Mouse (Mus musculus): ENCODE measurements around the gene Dock2. TPM values are rescaled to one million over a fixed set of nuclear protein-coding genes. Genes with fewer than 3 reads are reported as not detected.

Gene Dock2
- polyA plus RNA-seq, 1 experiment from 2014 or later: 1.1 TPM

DNA sequence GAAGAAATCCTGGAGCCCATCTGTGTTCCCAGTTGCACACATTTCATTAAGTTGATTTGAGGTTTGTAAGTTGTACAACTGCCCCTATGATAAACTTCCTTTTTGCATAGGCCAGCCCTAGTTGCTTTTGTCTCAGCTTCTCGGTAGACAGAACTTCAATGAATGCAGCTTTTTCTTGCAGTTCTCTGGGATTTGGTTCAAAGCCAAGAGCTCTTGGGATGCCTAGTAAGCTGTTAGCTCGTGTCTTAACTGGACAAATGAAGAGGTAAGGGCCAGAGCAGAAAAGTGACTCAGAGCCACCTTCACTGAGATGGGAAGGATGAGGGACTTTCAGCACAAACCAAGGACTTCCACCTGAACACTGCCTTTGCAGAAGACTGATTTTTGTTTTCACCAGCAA lies 266.7 kb downstream of the Dock2 start:
- Histone ChIP-seq H3K27me3 (no peaks in the 10 kb centered on the region), H3K4me1 (0 out of 2 replicates have a peak, but pooled peaks cover 3% of the 10 kb centered on the region), H3K36me3 (no peaks in the 10 kb centered on the region), H3K4me2 (replicated peaks) (no peak overlapping the region), H3K9ac (no peak overlapping the region), H3K4me3 (no peak overlapping the region), H3K9me3 (replicated peaks) (no peaks in the 10 kb centered on the region), H3K27ac (no peak overlapping the region)
- no peak for ATAC-seq (ENCODE audit: low FRiP score)
- WGBS: 54% methylated on average over 2 of the region's 2 CpGs

DNA sequence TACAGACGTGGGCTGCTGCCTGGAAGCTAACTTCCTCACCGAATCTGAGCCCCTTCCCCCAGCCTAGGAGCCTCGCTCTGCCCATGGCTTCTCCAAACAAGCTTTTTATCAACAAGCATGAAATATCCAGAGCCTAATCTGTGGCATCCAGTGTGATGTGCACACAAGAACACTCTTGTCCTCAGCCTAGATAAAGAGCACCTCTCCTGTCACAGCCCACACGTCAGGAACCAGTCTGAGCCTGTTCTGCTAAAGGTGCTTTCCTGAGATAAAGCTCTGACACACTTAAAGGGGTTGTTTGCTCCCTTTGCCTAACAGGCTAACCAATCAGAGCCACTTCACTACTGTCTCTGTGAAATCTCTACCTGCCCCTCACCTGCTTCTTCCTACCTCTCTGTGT lies 268.4 kb downstream of the Dock2 start:
- Histone ChIP-seq H3K9me3 (replicated peaks) (no peaks in the 10 kb centered on the region), H3K4me3 (no peak overlapping the region), H3K4me2 (replicated peaks) (no peak overlapping the region), H3K36me3 (no peaks in the 10 kb centered on the region), H3K27ac (no peak overlapping the region), H3K4me1 (0 out of 2 replicates have a peak, but pooled peaks cover 3% of the 10 kb centered on the region), H3K9ac (no peak overlapping the region), H3K27me3 (no peaks in the 10 kb centered on the region)
- WGBS: 54% methylated on average over 4 of the region's 4 CpGs
- ATAC-seq (ENCODE audit: low FRiP score): no peak

DNA sequence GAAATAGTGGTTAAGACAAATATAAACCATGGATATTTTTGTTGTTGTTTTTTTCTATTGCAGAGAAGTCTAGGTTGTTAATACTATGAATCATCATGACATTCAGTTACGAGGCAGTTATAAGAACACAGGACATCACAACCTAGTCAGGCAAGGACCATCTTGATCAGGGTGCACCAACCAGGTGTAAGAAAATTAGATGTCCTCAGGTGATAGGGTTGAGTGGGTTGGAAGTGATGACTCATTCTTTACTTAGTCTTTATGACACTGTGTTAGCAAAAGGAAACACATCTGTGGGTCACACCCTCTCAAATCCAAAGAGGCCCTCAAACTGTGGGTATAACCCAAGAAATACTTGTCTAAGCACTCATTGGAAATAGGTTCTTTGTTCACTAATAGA lies 277.3 kb downstream of the Dock2 start:
- H3K4me3 ChIP-seq: no peak overlapping the region
- no peak for ATAC-seq (ENCODE audit: low FRiP score)
- 91% methylated on average over 1 of the region's 1 CpGs for WGBS
- H3K27me3 ChIP-seq: no peaks in the 10 kb centered on the region
- no peak overlapping the region for H3K27ac ChIP-seq
- no peak overlapping the region for H3K9ac ChIP-seq
- no peaks in the 10 kb centered on the region for H3K9me3 ChIP-seq (replicated peaks)
- H3K36me3 ChIP-seq: no peaks in the 10 kb centered on the region
- no peak overlapping the region for H3K4me2 ChIP-seq (replicated peaks)
- H3K4me1 ChIP-seq: no peaks in the 10 kb centered on the region

GRCm38 (mm10) chr11:34499663-34500062 lies 284.0 kb downstream of the Dock2 start:
- Histone ChIP-seq H3K4me1 (no peaks in the 10 kb centered on the region), H3K9me3 (replicated peaks) (no peaks in the 10 kb centered on the region), H3K36me3 (no peaks in the 10 kb centered on the region), H3K4me2 (replicated peaks) (no peak overlapping the region), H3K4me3 (no peak overlapping the region), H3K27ac (no peak overlapping the region), H3K27me3 (no peaks in the 10 kb centered on the region), H3K9ac (no peak overlapping the region)
- 83% methylated on average over 1 of the region's 1 CpGs for WGBS
- ATAC-seq (ENCODE audit: low FRiP score): no peak

DNA sequence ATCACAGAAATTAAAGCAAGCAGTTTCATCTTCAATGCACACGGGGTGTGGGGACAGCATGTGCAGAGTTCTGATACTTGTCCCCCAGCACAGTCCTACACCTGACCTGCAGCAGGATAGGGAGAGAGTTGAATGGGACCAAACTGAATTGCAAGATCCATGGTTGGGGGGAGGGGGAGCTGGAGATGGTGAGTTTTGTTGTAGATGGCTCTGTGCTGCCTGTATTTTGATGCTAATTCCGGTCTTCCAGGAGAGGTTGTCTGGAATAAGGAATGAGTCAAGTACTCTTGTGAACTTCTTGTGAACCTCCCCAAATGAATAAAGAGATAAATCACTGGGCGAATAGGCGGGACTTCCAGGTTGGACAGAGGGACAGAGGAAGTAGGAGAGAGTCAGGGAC lies 289.0 kb downstream of the Dock2 start:
- Histone ChIP-seq H3K9ac (no peak overlapping the region), H3K9me3 (replicated peaks) (no peaks in the 10 kb centered on the region), H3K27ac (no peak overlapping the region), H3K4me1 (no peaks in the 10 kb centered on the region), H3K36me3 (no peaks in the 10 kb centered on the region), H3K4me3 (no peak overlapping the region), H3K4me2 (replicated peaks) (no peak overlapping the region), H3K27me3 (no peaks in the 10 kb centered on the region)
- 60% methylated on average over 4 of the region's 4 CpGs for WGBS
- no peak for ATAC-seq (ENCODE audit: low FRiP score)

GRCm38 (mm10) chr11:34492986-34493385 lies 290.7 kb downstream of the Dock2 start:
- Histone ChIP-seq H3K27ac (no peak overlapping the region), H3K9ac (no peak overlapping the region), H3K9me3 (replicated peaks) (no peaks in the 10 kb centered on the region), H3K4me1 (no peaks in the 10 kb centered on the region), H3K36me3 (no peaks in the 10 kb centered on the region), H3K4me3 (no peak overlapping the region), H3K4me2 (replicated peaks) (no peak overlapping the region), H3K27me3 (no peaks in the 10 kb centered on the region)
- WGBS: 96% methylated on average over 3 of the region's 3 CpGs
- no peak for ATAC-seq (ENCODE audit: low FRiP score)

DNA sequence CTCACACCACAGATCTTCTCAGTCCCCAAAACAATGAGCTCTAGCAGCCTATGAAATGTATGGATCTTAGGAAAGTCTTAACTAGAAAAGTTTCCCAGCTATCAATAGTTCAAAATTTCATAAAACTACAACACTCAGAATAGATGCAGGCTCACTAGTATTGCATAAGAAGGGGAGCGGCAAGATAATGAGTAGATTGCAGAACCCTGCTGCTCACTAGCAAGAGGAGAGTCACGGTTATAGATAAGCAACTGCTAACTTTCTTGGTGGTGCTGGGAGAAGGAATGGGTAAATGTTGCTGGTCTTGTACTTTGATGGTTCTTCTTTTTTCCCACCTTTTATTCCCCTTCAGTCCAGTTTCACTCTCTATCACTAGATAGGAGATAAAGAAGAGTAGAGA lies 291.5 kb downstream of the Dock2 start:
- Histone ChIP-seq H3K4me3 (no peak overlapping the region), H3K4me2 (replicated peaks) (no peak overlapping the region), H3K9ac (no peak overlapping the region), H3K27ac (no peak overlapping the region), H3K9me3 (replicated peaks) (no peaks in the 10 kb centered on the region), H3K4me1 (no peaks in the 10 kb centered on the region), H3K27me3 (no peaks in the 10 kb centered on the region), H3K36me3 (no peaks in the 10 kb centered on the region)
- 88% methylated on average over 2 of the region's 2 CpGs for WGBS
- ATAC-seq (ENCODE audit: low FRiP score): no peak

GRCm38 (mm10) chr11:34489548-34489947 lies 294.1 kb downstream of the Dock2 start:
- H3K27ac ChIP-seq: no peak overlapping the region
- no peaks in the 10 kb centered on the region for H3K4me1 ChIP-seq
- H3K4me2 ChIP-seq (replicated peaks): no peak overlapping the region
- no peaks in the 10 kb centered on the region for H3K27me3 ChIP-seq
- H3K4me3 ChIP-seq: no peak overlapping the region
- WGBS: 86% methylated on average over 6 of the region's 6 CpGs
- no peaks in the 10 kb centered on the region for H3K36me3 ChIP-seq
- H3K9ac ChIP-seq: no peak overlapping the region
- H3K9me3 ChIP-seq (replicated peaks): no peaks in the 10 kb centered on the region
- no peak for ATAC-seq (ENCODE audit: low FRiP score)

GRCm38 (mm10) chr11:34479301-34479700 lies 304.4 kb downstream of the Dock2 start:
- Histone ChIP-seq H3K27ac (no peak overlapping the region), H3K4me2 (replicated peaks) (no peak overlapping the region), H3K36me3 (no peaks in the 10 kb centered on the region), H3K9me3 (replicated peaks) (no peaks in the 10 kb centered on the region), H3K9ac (no peak overlapping the region), H3K27me3 (no peaks in the 10 kb centered on the region), H3K4me3 (no peak overlapping the region), H3K4me1 (no peaks in the 10 kb centered on the region)
- ATAC-seq (ENCODE audit: low FRiP score): no peak
- 81% methylated on average over 5 of the region's 5 CpGs for WGBS

GRCm38 (mm10) chr11:34469792-34470191 lies 313.9 kb downstream of the Dock2 start:
- Histone ChIP-seq H3K9me3 (replicated peaks) (no peaks in the 10 kb centered on the region), H3K4me2 (replicated peaks) (no peak overlapping the region), H3K27ac (no peak overlapping the region), H3K4me1 (no peaks in the 10 kb centered on the region), H3K36me3 (no peaks in the 10 kb centered on the region), H3K4me3 (no peak overlapping the region), H3K9ac (no peak overlapping the region), H3K27me3 (no peaks in the 10 kb centered on the region)
- 83% methylated on average over 2 of the region's 2 CpGs for WGBS
- no peak for ATAC-seq (ENCODE audit: low FRiP score)

DNA sequence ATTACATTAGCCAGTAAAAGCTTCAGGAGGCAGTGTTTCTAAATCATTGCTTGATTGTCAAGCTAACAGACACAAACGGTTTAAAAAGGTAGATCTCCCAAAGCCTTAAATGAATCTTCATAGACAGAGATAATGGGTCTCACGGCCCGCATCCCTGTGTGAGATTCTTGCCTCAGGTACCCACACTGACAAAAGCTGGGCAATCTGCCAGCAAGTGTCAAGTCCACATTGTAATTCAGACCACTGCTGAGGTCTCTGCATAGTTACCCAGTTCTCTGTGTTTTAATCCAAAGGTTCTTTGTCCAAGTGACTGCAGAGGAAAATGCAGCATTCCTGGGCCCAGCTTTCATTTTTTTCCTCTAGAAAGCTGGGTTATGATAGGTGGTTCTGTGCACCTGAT lies 315.1 kb downstream of the Dock2 start:
- WGBS: 59% methylated on average over 3 of the region's 3 CpGs
- no peaks in the 10 kb centered on the region for H3K27me3 ChIP-seq

DNA sequence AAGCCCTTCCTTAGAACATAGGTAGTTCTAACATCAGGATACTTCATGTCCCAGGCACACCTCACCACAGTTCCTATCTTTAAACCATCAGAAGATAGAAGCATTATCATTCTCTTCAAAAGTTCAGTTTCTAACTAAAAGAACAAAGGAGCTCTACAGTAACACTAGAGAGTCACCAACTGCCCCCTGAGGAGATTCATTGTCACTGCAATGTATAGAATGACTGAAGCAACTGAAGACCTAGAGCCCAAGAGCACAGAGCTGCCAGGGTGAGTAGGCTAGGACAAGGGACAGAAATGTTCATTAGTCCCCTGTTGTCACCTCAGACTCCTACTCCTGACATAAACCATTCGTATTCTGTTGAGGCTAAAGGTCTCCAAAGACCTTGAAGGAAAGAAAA lies 316.6 kb downstream of the Dock2 start:
- Histone ChIP-seq H3K36me3 (no peaks in the 10 kb centered on the region), H3K4me1 (no peaks in the 10 kb centered on the region), H3K4me2 (replicated peaks) (no peak overlapping the region), H3K27me3 (no peaks in the 10 kb centered on the region), H3K9ac (no peak overlapping the region), H3K27ac (no peak overlapping the region), H3K9me3 (replicated peaks) (no peaks in the 10 kb centered on the region), H3K4me3 (no peak overlapping the region)
- 59% methylated on average over 1 of the region's 1 CpGs for WGBS
- no peak for ATAC-seq (ENCODE audit: low FRiP score)

More for the DNA sequence above, 315.1 kb downstream of the Dock2 start:
- Histone ChIP-seq H3K27ac (no peak overlapping the region), H3K9ac (no peak overlapping the region), H3K9me3 (replicated peaks) (no peaks in the 10 kb centered on the region), H3K4me1 (no peaks in the 10 kb centered on the region), H3K4me2 (replicated peaks) (no peak overlapping the region), H3K36me3 (no peaks in the 10 kb centered on the region), H3K4me3 (no peak overlapping the region)
- ATAC-seq (ENCODE audit: low FRiP score): no peak

GRCm38 (mm10) chr11:34449944-34450343 lies 333.7 kb downstream of the Dock2 start:
- Histone ChIP-seq H3K9me3 (replicated peaks) (no peaks in the 10 kb centered on the region), H3K27me3 (no peaks in the 10 kb centered on the region), H3K36me3 (no peaks in the 10 kb centered on the region), H3K27ac (no peak overlapping the region), H3K4me2 (replicated peaks) (no peak overlapping the region), H3K4me1 (no peaks in the 10 kb centered on the region), H3K9ac (no peak overlapping the region), H3K4me3 (no peak overlapping the region)
- ATAC-seq (ENCODE audit: low FRiP score): no peak
- WGBS: 90% methylated on average over 4 of the region's 4 CpGs

GRCm38 (mm10) chr11:34447891-34448290 lies 335.8 kb downstream of the Dock2 start:
- no peak overlapping the region for H3K27ac ChIP-seq
- no peak overlapping the region for H3K4me2 ChIP-seq (replicated peaks)
- no peaks in the 10 kb centered on the region for H3K9me3 ChIP-seq (replicated peaks)
- no peak overlapping the region for H3K9ac ChIP-seq
- no peak overlapping the region for H3K4me3 ChIP-seq
- H3K4me1 ChIP-seq: no peaks in the 10 kb centered on the region
- no peak for ATAC-seq (ENCODE audit: low FRiP score)
- H3K36me3 ChIP-seq: no peaks in the 10 kb centered on the region
- no peaks in the 10 kb centered on the region for H3K27me3 ChIP-seq
- 45% methylated on average over 4 of the region's 4 CpGs for WGBS

All from hindbrain, embryonic 12.5 days (tissue).